Mouse (Mus musculus) frontal cortex, postnatal 14 days (tissue): ENCODE data around the gene Gtpbp1.

Experiments used
- DNase-seq, 2 experiments: peaks; one replicate each; pipeline ENCODE4 v3.0.0; 2022; ENCODE audit warnings: low spot score in 2 of 2

The Gtpbp1 gene

DNA sequence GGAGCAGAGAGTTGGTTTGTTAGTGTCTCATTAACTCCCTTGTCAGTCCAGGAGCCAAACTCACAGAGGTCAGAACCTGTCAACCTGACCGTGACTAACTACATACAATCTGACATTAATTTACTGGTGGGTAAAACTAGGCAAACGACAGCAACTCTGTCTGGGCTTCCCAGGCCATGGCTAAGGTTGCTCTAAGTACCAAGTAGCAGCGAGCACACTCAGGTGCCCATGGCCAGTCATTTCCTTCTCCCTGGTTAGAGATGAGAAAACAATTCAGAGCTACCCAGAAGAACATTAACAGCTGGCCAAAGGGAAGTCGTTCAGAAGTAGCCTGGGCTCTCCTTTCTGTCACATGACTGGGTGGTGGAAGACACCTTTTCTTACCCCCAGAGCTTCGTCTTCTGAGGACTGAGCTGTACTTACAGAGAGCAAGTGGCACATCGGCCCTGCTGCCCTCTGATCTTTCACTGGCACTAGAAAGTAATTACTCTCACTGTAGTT lies 5.5 kb upstream of the Gtpbp1 start:
- DNase-seq: no peak

GRCm38 (mm10) chr15:79686046-79686869 lies 4.4 kb upstream of the Gtpbp1 start:
- no peak for DNase-seq

DNA sequence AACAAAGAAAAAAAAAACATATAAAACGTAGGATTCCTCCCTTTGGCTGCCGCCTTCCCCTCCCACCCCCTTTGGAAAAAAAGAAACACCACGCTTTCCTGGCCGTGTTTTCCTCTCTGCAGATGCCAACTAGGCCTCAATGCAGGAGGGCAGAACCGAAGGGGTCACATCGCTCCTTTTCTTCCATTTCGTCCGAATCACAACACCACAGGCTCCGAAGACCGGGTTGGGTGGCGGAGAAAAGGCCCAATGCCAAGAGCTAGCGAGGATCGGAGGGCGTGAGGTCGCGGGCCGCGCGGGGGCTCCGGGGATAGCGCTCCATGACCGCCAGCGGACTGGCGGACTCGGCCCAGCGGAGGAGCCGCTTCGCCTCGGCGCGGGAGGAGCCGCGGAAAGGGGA lies 3.5 kb upstream of the Gtpbp1 start:
- DNase-seq: peak in 1 of 2 experiments; percentile 36

DNA sequence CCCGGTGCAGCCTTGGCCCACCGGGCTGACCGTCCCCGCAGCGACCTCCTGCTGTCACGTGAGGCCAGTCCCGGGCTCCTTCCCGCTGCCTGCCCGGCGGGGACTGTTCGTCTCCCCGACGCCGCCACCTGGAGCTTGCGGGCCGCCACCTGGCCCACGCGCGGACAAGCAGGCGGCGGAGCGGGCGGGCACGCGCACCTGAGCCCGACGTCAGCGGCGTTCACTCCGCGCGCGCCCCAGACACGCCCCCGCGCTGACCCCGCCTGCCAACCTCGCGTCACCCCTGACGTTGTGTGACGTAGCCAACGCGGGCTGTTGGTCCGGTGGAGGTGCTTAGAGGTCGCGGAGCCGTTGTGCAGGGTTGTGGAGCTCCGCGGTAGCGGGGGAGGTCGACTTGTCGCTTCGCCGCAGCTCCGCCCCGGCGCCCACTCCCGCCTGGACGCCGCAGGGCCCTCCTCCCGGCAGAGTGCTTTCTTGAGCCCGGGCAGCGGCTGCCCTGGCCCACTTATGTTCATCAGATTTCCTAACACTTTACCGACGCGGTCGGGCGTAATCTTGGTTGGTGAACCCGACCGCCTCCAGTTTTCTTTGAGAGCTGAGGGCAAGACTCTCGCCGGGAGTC lies 2.9 kb upstream of the Gtpbp1 start, which contains the start of gene Josd1:
Gene Josd1 (minus strand): TSS at position 274 of the 622 bp plus-strand sequence.
- DNase-seq: peak; percentile 88 to 95

- DNase-seq: no peak
These were observed 2.2 kb upstream of the Gtpbp1 start for GRCm38 (mm10) chr15:79688268-79688956.

DNA sequence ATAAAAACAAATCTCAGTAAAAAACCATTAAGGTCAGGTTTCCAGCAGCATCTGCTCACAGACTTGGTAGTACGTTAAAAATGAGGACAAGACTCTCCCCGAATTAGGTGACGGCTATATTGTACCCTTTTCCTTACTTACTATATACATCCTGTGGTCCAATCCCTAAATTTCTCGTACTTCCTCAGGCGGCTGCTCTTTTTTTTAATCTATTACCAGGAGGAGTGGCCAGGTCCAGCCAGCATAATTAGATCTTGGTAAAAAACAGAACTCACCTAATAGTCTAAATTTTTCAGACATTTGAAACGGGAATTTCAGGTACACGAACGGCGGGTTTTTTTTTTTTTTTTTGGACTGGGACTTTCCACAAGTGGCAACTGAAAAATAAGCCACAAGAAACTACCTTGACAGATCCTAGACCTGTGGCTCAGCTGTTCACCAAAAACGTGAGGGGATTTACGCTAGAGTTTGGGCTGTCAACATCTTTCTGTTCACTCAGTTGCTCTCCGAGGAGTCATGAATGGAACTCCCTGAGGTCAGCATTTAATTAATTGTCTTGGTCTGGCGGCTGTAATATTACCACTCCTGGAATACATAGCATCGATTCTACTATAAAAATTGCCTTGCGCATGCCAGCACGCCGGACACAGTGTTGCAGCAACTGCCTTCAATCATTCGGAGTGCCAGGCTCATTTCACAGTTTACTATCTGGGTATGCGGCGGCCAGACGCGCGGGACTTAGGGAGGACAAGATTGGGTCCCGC lies 801 bp upstream of the Gtpbp1 start:
- DNase-seq: no peak

GRCm38 (mm10) chr15:79691023-79691508 lies 421 bp downstream of the Gtpbp1 start:
- DNase-seq: peak; percentile 28 to 44

- DNase-seq: no peak
These were observed 1.7 kb downstream of the Gtpbp1 start for GRCm38 (mm10) chr15:79692334-79692733.

- DNase-seq: no peak
These were observed 3.1 kb downstream of the Gtpbp1 start for GRCm38 (mm10) chr15:79693740-79694139.

DNA sequence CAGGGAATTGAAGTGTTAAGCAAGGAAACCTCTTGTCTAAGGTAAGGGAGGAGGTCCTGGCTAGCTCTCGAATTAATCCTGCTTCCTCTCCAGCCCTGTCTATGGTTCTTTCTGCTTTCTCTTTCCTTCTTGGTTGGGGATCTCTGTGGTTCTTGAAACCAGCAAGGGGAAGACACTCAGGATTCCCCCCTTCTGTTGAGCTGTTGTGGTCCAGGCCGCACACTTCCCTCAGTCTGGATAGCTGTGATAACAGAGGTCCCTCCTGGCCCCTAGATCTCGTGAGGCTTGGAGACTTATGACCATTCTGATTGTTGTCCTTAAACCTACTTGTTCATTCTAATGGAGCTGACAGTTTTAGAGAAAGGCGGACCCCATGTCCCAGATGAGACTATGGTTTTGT lies 3.9 kb downstream of the Gtpbp1 start:
- no peak for DNase-seq

DNA sequence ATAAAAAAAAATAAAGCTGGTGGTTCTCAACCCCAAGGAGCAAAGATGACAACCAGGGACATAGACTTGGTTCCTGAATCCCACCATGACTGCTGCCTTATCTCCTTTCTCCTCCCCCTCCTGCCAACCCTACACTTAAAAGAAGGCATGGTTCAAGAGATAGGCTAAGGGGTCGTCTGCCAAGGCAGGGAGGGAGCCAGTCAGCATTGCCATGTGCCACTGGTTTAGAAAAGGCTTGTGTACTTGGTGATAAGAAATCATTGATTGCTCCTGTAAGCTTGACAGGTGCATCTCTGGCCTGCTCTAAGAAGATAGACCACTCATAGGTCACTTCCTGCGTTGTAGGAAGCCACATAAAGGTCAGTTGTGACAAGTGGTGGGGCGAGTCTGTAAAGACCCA lies 4.9 kb downstream of the Gtpbp1 start:
- DNase-seq: no peak

GRCm38 (mm10) chr15:79696508-79696907 lies 5.9 kb downstream of the Gtpbp1 start:
- DNase-seq: no peak

GRCm38 (mm10) chr15:79697011-79697410 lies 6.4 kb downstream of the Gtpbp1 start:
- no peak for DNase-seq

- DNase-seq: no peak
These were observed 7.0 kb downstream of the Gtpbp1 start for GRCm38 (mm10) chr15:79697558-79698187.

- DNase-seq: no peak
These were observed 16.1 kb downstream of the Gtpbp1 start for GRCm38 (mm10) chr15:79706603-79707214.

GRCm38 (mm10) chr15:79708229-79708822 lies 17.7 kb downstream of the Gtpbp1 start:
- no peak for DNase-seq

DNA sequence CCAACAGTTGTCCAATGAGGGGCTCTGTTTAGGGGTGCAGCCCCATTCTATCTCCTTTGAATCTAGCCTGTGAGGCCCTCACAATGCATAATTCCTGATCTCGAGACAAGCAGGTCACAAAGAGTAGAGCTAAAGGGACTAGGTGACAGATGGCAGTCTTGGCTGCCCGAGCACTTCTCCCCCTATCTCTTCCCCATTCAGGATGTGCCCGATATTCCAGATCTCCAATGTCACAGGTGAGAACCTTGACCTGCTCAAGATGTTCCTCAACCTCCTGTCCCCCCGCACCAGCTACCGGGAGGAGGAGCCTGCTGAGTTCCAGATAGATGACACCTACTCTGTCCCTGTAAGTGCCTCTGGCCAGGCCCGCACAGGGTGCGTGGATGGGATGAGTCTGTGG lies 25.0 kb downstream of the Gtpbp1 start:
- no peak for DNase-seq

GRCm38 (mm10) chr15:79716710-79717109 lies 26.1 kb downstream of the Gtpbp1 start:
- no peak for DNase-seq

DNA sequence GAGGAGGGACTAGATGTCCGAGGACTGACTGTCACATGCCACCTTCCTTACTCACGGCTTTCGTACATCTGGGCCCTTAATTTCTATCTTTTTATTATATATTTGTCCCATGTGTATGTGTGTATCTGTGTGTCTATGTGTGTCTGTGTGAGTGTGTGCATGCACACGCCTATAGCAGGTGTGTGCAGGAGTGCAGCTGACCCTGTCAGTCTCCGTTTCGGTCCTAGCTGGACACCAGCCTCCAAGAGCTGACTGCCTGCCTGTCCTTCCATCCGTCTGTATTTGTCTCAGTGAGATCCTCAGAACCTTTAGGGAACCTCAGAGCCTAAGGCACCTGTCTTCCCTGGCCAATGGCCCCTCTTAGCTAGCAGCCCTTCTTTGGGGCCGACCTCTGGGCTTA lies 29.6 kb downstream of the Gtpbp1 start:
- DNase-seq: no peak

GRCm38 (mm10) chr15:79720796-79721195 lies 30.2 kb downstream of the Gtpbp1 start:
- no peak for DNase-seq
